Comparison of ENCODE assay signal across 20 mouse cellular contexts in the genomic region with DNA sequence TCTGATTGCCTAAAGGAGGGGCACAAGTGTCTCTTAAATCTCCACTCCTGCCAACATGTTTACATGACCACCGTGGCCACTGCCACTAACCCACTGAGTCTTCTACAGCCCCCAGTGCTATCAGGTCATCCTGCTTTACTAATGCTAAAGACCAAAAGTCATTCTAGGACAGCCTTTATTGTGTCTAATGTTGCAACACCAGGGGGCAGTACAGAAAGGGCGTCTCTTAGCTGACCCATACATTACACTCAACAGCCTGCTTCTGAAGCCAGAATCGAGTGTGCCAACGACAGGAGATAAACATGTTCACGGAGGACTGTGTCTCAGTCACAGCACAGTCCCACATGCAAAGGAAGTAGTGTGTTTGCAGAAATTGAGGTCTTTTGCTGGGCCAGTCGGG. TPM values are rescaled to one million over a fixed set of nuclear protein-coding genes. Genes with fewer than 3 reads are reported as not detected.
DNase-seq lines count a peak whose midpoint lies in the region; ATAC-seq and TF ChIP-seq lines count a peak whose summit lies in the region.
"Had no signal": no experiment of that assay in that cellular context is flagged by ENCODE, and none has a peak within 500 bp of the region (broad histone marks: within the 10 kb centered on the region; RNA-seq: fewer than 3 reads in every experiment).

No protein-coding gene starts in this region.

- H3K9me3 ChIP-seq in lung, embryonic 14.5 days (ENCODE audit: low read depth, low read length): no peaks in the 10 kb centered on the region
- H3K9me3 ChIP-seq in stomach, postnatal 0 days (ENCODE audit: control insufficient read depth, low read length): no peaks in the 10 kb centered on the region
- H3K9me3 ChIP-seq: hindbrain, embryonic 13.5 days; kidney, embryonic 15.5 days; limb, embryonic 13.5 days had no signal

- H3K9ac ChIP-seq in lung, embryonic 14.5 days: no peak overlapping the region
- no peak overlapping the region for H3K9ac ChIP-seq in stomach, postnatal 0 days (ENCODE audit: low read length)
- H3K9ac ChIP-seq: hindbrain, embryonic 13.5 days; kidney, embryonic 15.5 days; limb, embryonic 13.5 days; liver, embryonic 14.5 days had no signal

- no peaks in the 10 kb centered on the region for H3K4me1 ChIP-seq in lung, embryonic 14.5 days (ENCODE audit: insufficient read depth)
- no peaks in the 10 kb centered on the region for H3K4me1 ChIP-seq in lung, adult 2 months (ENCODE audit: control insufficient read depth, insufficient read depth, low read length)
- no peaks in the 10 kb centered on the region for H3K4me1 ChIP-seq in stomach, postnatal 0 days (replicated peaks; ENCODE audit: control insufficient read depth, insufficient read depth)
- H3K4me1 ChIP-seq: megakaryocyte, embryonic 14.5 days had no signal

- H3K27me3 ChIP-seq in lung, embryonic 14.5 days (ENCODE audit: insufficient read depth, low read length): no peaks in the 10 kb centered on the region
- H3K27me3 ChIP-seq in stomach, postnatal 0 days (ENCODE audit: control insufficient read depth, insufficient read depth, low read length): no peaks in the 10 kb centered on the region
- H3K27me3 ChIP-seq: kidney, embryonic 15.5 days; limb, embryonic 13.5 days had no signal

- intact Hi-C loops in heart, postnatal 36 days (cut with DNase I): no loop called here

- ATAC-seq in lung, embryonic 14.5 days (ENCODE audit: insufficient read depth): no peak
- no peak for ATAC-seq in stomach, postnatal 0 days (ENCODE audit: low FRiP score, low TSS enrichment)

- H3K36me3 ChIP-seq in lung, embryonic 14.5 days (ENCODE audit: insufficient read depth): no peaks in the 10 kb centered on the region
- H3K36me3 ChIP-seq in stomach, postnatal 0 days (ENCODE audit: control insufficient read depth, insufficient read depth, low read length): no peaks in the 10 kb centered on the region
- H3K36me3 ChIP-seq: hindbrain, embryonic 13.5 days; kidney, embryonic 15.5 days; limb, embryonic 13.5 days had no signal

- no peak overlapping the region for H3K4me2 ChIP-seq in lung, embryonic 14.5 days
- no peak overlapping the region for H3K4me2 ChIP-seq in stomach, postnatal 0 days (replicated peaks; ENCODE audit: low read depth)
- H3K4me2 ChIP-seq: hindbrain, embryonic 13.5 days; kidney, embryonic 15.5 days; limb, embryonic 13.5 days had no signal

- no peak for TF ChIP-seq POLR2A in lung, adult 2 months (IDR thresholded peaks at IDR 0.05; ENCODE audit: borderline replicate concordance, extremely low read depth, low read depth, low read length)

- 53% methylated on average over 6 of the region's 6 CpGs for WGBS in lung, embryonic 14.5 days
- 56% methylated on average over 6 of the region's 6 CpGs for WGBS in lung, adult 2 months
- WGBS in stomach, postnatal 0 days: 59% methylated on average over 6 of the region's 6 CpGs

- no peak for TF ChIP-seq EP300 in stomach, postnatal 0 days (optimal IDR thresholded peaks at IDR 0.05)

- DNase-seq in heart, adult 11 months: peak; percentile 27
- no peak for DNase-seq in heart, postnatal 36 days
- no peak for DNase-seq in lung, embryonic 14.5 days
- no peak for DNase-seq in lung, adult 2 months
- DNase-seq in ES-CJ7 (ENCODE audit: low read depth, low spot score): peak; percentile 17
- DNase-seq in stomach, postnatal 0 days (ENCODE audit: low spot score): no peak
- no peak for DNase-seq in urinary bladder, postnatal 4 days (ENCODE audit: low spot score in 2 of 2)
- DNase-seq: cerebellum, adult 2 months; gastrocnemius, postnatal 14 days; layer of hippocampus, postnatal 36 days; lung, postnatal 14 days; retina, postnatal 1 day; thymus, postnatal 14 days had no signal

- peak; percentile 32 for TF ChIP-seq CTCF in lung, embryonic 14.5 days (IDR thresholded peaks at IDR 0.05; ENCODE audit: low read depth)
- no peak for TF ChIP-seq CTCF in lung, adult 2 months (IDR thresholded peaks at IDR 0.05; ENCODE audit: insufficient read depth, low read length)
- peak; percentile 17; the same call in 1 of the 2 replicates for TF ChIP-seq CTCF in stomach, postnatal 0 days (IDR thresholded peaks at IDR 0.05; ENCODE audit: low read depth)

- no peak overlapping the region for H3K4me3 ChIP-seq in lung, embryonic 14.5 days (ENCODE audit: low read depth, low read length)
- H3K4me3 ChIP-seq in lung, adult 2 months (replicated peaks; ENCODE audit: extremely low read depth, low read depth, low read length): no peak overlapping the region
- H3K4me3 ChIP-seq in stomach, postnatal 0 days (ENCODE audit: low read depth, low read length): no peak overlapping the region
- H3K4me3 ChIP-seq: hindbrain, embryonic 13.5 days; kidney, embryonic 15.5 days; limb, embryonic 13.5 days; megakaryocyte, embryonic 14.5 days had no signal

- H3K27ac ChIP-seq in lung, embryonic 14.5 days (ENCODE audit: low read depth): no peak overlapping the region
- H3K27ac ChIP-seq in stomach, postnatal 0 days (replicated peaks): no peak overlapping the region
- H3K27ac ChIP-seq: hindbrain, embryonic 13.5 days; kidney, embryonic 15.5 days; limb, embryonic 13.5 days; liver, embryonic 14.5 days had no signal

RNA-seq across cellular contexts. Expression of gene Tshr, which starts 30.7 kb away (rescaled TPM):
- under 1 TPM in 1 of 2 experiments, not detected in 1; 0.33 TPM for total RNA-seq in heart, postnatal 36 days (2021)
- polyA plus RNA-seq in lung, embryonic 14.5 days (2014; fragmentation: Nextera tagmentation; extraction: Ambion mirVana): 0.29 and 0.43 TPM in 2 replicates
- 0.90 and 1.3 TPM in 2 replicates for polyA plus RNA-seq in lung, adult 2 months (2012; rRNA removed)
- 0.23 and 0.32 TPM in 2 replicates for polyA plus RNA-seq in stomach, postnatal 0 days (2015; fragmentation: Nextera tagmentation; extraction: Ambion mirVana)
- total RNA-seq: monocyte, adult 5-6 weeks had no signal
- polyA plus RNA-seq: heart, embryonic 16.5 days; liver, embryonic 14.5 days had no signal

RNA-seq across cellular contexts. Expression of gene Cep128, which starts 30.9 kb away (rescaled TPM):
- total RNA-seq in heart, postnatal 36 days (2021): 10 to 100 TPM; 10.3 to 10.9 TPM
- polyA plus RNA-seq in lung, embryonic 14.5 days (2014; fragmentation: Nextera tagmentation; extraction: Ambion mirVana): 11.7 and 12.6 TPM in 2 replicates
- 4.1 and 4.7 TPM in 2 replicates for polyA plus RNA-seq in lung, adult 2 months (2012; rRNA removed)
- polyA plus RNA-seq in stomach, postnatal 0 days (2015; fragmentation: Nextera tagmentation; extraction: Ambion mirVana): 1.5 and 2.0 TPM in 2 replicates

Comparison
In these comparisons a context has a peak if more than half of its experiments do, and no peak if none do; other contexts are left out.
1. DNase-seq: peak in heart, adult 11 months (single experiment) and ES-CJ7 (single experiment); none in heart, postnatal 36 days (0 of 2), lung, embryonic 14.5 days (single experiment), lung, adult 2 months (single experiment), stomach, postnatal 0 days (single experiment) and urinary bladder, postnatal 4 days (0 of 2).